Mouse (Mus musculus): ENCODE measurements around the gene Cutc. TPM values are rescaled to one million over a fixed set of nuclear protein-coding genes. Genes with fewer than 3 reads are reported as not detected.

Cutc gene
- total RNA-seq, 2 experiments from 2014 or later: 9.5 to 12.7 TPM

DNA sequence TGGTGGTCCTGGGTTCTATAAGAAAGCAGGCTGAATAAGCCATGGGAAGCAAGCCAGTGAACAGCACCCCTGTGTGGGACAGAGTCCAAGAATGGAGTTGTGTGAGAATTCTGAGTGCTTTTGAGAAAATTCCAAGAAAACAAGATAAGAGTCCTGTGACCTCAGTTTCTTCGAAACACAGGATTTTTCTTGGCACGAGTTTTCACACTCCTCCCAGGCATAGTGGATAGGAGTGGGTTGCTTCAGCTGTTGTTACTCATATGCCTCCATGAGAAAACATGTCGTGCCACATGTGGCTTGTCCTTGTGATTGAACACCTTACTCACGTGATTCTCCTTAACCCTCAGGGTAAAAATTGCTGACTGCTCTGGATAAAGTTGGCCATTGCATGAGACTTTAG lies 4.9 kb upstream of the Cutc start:
- DNase-seq: no peak
- intact Hi-C loops (cut with DNase I): no loop called here

DNA sequence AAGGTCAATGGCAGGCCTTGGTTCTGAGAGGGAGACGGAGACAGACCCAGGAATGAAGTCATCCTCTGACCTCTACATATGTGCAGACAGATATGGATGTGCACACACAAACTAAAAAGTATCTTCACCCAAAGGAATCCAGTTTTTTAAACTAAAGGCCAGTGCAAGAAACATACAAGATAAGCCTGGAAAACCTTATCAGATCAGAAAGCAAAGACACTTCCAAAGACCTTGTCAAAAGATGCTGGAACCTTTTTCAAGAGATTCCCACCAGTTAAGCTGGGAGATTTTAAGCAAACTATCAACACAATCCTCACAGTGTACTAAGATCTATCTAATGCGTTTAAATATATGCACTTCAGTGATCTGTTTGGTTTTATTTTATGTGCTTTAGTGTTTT lies 2.8 kb upstream of the Cutc start:
- intact Hi-C loops (cut with DNase I): loop anchor here (5.0 kb wide), 1 partner anchor 58 kb away; no protein-coding TSS in a partner anchor
- no peak for DNase-seq

DNA sequence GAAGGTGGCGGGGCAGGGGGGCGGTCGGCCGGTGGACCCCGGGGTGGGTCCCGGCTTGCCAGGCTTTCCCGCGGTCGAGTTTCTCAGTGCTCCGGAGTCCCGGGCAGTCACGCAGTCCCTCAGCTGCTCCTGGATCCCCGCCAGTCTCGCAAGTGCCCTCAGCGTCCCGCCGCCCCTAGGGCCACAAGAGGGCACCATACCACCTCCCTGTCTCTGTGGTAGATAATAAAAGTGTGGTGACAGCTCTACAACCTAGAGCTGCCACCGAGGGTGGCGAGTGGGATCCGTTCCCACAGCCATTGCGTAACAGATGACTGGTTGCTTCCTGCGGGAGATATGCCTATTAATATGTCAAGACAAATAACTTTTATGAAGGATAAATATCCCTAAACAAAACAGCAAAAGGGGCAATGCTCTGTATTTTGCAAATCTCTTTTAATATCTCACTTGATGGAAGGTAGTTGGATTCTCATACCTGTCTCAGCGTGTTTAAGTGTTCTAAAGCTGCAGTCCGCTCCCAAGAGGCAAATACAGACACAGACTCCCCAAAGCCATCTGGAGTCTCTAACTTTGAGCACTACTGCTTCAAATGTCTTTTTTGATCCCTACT lies 535 bp downstream of the Cutc start:
- DNase-seq: peak; percentile 90 to 92
- intact Hi-C loops (cut with DNase I): loop anchor here (5.0 kb wide), 1 partner anchor 61 kb away; no protein-coding TSS in a partner anchor

DNA sequence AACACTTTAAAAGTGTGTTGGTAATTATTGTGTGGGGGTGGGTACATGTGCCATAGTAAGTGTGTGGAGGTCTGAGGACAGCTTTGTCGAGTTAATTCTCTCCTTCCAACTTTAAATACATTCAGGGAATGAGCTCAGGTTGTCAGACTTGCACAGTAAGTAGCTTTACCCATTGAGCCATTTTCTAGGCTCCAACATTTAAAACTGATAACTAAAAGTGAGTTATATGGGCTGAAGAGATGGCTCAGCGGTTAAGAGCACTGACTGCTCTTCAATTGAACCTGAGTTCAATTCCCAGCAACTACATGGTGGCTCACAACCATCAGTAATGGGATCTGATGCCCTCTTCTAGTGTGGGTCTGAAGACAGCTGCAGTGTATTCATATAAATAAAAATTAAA lies 1.4 kb downstream of the Cutc start:
- intact Hi-C loops (cut with DNase I): loop anchor here (5.0 kb wide), 1 partner anchor 62 kb away; no protein-coding TSS in a partner anchor
- no peak for DNase-seq

DNA sequence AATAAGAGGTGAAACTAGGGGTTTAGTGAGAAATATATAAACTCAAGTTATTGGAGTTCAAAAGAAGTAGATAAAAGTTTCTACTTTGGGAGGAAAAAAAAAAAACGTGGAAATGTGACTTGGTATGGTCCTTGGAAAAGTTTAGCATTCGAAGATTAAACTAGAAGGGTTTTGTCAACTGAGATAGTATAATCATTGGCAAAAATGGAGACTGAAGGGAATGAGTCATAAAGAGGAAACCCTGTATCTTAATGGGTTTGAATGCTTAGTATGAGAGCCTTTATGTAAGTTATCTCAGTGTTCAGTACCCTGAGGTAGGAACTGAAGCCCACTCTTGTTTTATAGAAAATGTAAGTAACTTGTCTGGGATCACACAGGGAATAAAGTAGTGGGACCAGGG lies 2.1 kb downstream of the Cutc start:
- intact Hi-C loops (cut with DNase I): loop anchor here (5.0 kb wide), 2 partner anchors 63 to 123 kb away; no protein-coding TSS in a partner anchor
- no peak for DNase-seq

DNA sequence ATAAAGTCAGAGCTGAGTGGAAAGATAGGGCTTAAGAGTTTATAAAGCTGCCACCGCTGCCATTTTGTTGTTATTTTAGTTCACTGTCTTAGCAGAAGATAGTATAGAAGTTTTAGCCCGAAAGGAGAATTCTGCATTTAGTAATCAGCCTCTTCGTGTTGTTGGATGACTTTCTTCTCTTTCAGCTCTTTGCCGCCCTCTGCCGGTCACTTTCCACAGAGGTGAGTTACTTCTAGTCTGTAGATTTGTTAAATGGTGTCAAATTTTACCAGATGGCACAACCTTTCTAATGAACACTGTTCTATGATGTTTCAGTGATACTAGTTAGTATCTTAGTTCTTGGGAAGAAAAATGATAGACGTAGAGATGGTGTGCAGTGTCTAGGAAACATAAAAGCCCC lies 7.7 kb downstream of the Cutc start:
- DNase-seq: peak; percentile 69 to 85
- intact Hi-C loops (cut with DNase I): no loop called here

DNA sequence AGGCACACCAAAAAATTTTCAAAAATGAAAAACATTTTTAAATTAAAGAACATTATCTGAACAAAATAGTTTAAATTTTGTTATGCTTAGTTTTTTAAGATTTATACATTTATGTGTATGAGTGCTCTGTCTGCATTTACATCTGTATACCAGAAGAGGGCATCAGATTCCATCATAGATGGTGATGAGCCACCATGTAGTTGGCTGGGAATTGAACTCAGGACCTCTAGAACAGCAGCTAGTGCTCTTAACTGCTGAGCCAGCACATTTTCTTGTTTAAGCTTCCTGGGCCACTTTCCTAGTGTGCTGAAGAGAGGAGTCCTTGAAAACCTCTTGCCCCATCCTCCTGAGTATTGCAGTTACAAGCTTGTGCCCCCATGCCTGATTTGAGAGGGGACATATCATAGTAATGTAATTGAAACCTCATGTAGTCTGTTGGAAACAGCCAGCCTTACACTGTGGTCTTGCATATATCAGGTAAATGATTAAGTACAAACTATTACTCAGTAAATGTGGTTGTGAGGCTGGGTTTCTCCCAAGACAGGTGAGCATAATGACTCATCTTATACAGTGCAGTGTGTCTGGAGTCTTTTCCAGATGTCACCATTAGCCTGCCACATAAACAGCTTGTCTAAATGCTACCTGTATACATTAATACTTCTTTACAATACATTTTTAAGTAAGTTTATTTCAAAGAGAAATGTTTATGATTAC lies 8.9 kb downstream of the Cutc start:
- DNase-seq: no peak
- intact Hi-C loops (cut with DNase I): no loop called here

DNA sequence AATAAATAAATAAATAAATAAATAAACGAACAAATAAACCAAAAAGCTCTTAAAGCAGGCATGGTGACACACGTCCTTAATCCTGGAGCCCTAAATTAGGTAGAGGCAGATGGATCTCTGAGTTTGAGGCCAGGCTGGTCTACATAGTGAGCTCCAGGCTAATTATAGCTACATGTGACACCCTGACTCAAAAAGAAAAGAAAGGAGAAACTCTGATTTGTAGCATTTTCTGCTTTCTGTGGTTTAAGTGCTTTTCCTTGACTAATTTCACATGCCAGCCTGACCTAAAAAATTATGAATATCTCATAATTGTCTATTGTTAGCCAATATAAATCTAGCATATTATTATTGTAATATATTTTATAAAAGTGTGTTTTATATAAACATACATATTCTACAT lies 9.6 kb downstream of the Cutc start:
- intact Hi-C loops (cut with DNase I): no loop called here
- DNase-seq: no peak

DNA sequence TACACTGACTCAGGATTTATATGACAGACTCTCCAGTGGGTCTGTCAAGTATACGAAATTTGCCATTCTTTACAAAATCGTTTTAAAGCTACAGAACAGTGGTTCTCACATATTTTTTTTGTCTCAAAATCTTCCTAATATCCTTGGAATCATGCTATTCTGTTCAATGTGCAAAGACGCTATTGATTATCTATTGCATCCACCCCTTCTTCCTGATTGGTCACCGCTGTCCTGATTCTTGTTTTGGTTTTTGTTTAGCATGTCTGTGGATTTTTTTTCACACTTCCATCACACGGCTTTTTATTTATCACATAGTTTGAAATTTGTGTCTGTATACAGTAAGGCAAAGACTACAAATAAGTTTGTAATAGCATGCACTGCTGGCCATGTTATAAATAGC lies 13.7 kb downstream of the Cutc start:
- DNase-seq: no peak
- intact Hi-C loops (cut with DNase I): no loop called here

DNA sequence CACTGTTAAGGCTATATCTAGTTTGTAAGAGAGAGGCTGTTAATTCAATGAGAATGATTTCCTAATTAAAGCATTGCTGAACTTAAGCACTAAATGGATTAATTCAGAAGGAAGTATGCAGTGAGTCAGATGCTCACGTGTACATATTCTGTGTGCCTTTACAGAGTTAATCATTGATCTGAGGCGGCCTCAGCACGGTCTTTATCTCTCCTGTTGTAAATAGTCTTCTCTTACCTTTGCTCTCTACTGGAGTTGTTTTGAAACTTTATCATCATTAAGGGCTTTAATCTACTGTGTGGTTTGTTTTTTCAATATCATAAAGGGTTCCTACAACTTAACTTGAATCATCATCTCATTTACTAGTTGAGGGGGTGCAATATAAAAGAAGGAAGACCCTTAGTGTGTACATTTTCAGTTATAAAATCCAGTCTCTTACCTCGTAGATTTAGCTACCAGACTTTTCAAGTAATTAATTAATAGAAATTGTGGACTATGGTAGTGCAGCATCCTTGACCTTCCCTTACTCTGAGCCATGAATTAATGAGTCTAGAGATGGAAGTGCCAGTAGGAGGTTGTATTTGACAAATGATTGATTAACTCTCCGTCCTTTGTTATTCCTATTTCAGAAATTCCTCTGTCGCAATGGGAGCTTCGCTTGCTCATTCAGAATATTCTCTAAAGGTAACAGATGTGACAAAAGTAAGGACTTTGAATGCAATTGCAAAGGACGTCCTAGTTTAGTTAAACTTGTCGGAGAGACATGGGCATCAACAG lies 14.9 kb downstream of the Cutc start:
- intact Hi-C loops (cut with DNase I): no loop called here
- DNase-seq: no peak

DNA sequence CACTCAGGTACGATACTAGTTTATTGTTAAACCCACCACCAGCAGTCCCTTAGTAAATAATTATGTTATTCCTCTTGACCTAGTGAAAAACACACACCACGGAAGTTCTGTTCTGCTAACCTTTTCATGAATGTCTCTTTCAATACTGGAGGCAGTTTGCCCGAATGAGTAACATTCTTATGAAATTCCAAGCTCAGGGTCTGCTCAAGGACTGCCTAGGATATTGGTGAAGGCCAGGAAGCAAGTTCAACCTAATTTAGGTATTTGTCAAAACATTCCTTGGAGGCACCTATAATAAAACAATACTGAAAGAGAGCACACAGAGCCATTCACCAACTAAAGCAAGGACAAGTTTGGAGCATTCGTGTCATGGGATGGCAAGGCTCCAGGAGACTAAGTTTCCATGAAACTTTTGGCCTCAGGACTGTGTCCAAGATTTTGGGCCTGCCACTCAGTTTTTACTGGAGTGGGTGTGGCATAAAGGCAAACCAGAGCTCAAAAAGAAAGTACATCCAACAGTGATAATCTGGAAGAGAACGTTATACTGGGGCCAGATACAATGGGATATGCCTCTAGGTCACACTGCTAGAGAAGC lies 16.7 kb downstream of the Cutc start:
- DNase-seq: no peak
- intact Hi-C loops (cut with DNase I): no loop called here

- no peak for DNase-seq
- intact Hi-C loops (cut with DNase I): no loop called here
Observed at GRCm38 (mm10) chr19:43770584-43770983, 17.8 kb downstream of the Cutc start.

GRCm38 (mm10) chr19:43771499-43771969 lies 18.7 kb downstream of the Cutc start:
- no peak for DNase-seq
- intact Hi-C loops (cut with DNase I): no loop called here

GRCm38 (mm10) chr19:43772311-43772710 lies 19.5 kb downstream of the Cutc start:
- no peak for DNase-seq
- intact Hi-C loops (cut with DNase I): no loop called here

GRCm38 (mm10) chr19:43775433-43775832 lies 22.6 kb downstream of the Cutc start:
- no peak for DNase-seq
- intact Hi-C loops (cut with DNase I): no loop called here

- intact Hi-C loops (cut with DNase I): no loop called here
- no peak for DNase-seq
Observed at GRCm38 (mm10) chr19:43776561-43776960, 23.8 kb downstream of the Cutc start.

GRCm38 (mm10) chr19:43777308-43777707 lies 24.5 kb downstream of the Cutc start:
- intact Hi-C loops (cut with DNase I): no loop called here
- DNase-seq: no peak

DNA sequence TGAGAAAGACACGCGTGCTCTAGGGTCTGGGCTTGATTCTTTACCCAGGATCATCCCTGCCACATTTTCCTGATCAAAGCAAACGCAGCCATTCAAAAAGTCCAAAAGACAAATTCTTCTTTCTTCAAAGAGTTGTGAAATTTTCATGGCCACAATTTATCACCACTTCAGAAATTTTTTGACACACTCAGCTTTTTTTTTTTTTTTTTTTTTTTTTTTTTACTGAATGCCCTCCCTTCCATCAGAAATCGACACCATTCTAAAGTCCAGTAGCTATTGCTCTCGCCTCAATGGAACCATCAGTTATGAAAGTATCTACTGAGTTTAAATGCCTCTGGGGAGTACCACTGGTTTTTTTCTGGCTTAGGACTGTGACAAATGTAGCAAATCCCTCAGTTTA lies 27.6 kb downstream of the Cutc start:
- intact Hi-C loops (cut with DNase I): no loop called here
- no peak for DNase-seq

DNA sequence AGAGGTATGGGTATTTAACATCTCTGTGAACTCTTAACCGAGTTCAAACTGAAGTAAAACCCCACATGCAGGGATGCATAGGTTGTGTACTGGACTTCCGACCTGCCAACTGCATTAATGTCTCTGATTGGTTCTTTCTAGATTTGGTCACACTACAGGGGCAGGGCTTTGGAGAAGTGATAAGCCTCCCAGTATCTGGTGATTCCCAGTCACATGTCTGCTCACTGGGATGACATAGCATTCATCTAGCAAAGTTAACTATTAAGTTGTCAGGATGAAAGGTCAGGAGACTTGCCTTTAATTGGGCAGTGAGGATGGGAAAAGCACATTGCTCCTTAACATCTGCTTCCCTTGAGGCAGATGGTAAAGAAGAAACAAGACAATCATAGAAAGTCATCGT lies 29.2 kb downstream of the Cutc start, which contains the start of gene Abcc2:
Gene Abcc2, plus strand, starts transcription at position 213 of the 400 bp plus-strand sequence.
- intact Hi-C loops (cut with DNase I): no loop called here
- no peak for DNase-seq

GRCm38 (mm10) chr19:43784761-43785160 lies 32.0 kb downstream of the Cutc start:
- DNase-seq: no peak
- intact Hi-C loops (cut with DNase I): no loop called here
